Mouse (Mus musculus) right cerebral cortex, adult 18-20 months (tissue): Measurements from ENCODE around the gene Mpp1.

Experiments
- DNase-seq: peaks from one replicate; pipeline ENCODE4 v3.0.0; 2022; ENCODE audit warnings: mixed read lengths

The Mpp1 gene

GRCm38 (mm10) chrX:75083982-75084773 lies 46.6 kb downstream of the Mpp1 start:
- DNase-seq = peak; percentile 11

DNA sequence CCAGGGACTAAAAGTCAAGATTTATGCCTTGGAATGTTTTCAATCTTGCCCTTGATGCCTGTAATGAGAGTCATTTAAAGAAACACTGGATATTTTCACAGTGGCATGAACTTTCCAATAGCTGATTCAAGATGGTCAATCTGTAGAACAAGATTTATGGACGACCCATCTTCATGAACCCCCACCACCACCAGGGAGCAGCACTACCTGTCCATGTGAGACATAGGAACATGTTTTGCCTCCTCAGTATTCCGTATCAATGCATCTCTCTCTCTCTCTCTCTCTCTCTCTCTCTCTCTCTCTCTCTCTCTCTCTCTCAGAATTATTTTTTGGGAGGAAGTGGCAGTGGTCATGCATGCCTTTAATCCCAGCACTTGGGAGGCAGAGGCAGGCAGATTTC lies 48.5 kb downstream of the Mpp1 start:
- no peak for DNase-seq
